Mouse (Mus musculus): ENCODE results near the gene Sarnp. TPM values are rescaled to one million over a fixed set of nuclear protein-coding genes. Genes with fewer than 3 reads are reported as not detected.

The Sarnp gene
- polyA plus RNA-seq, 1 experiment: 288 TPM

GRCm38 (mm10) chr10:128790398-128791124 lies 26.6 kb upstream of the Sarnp start, which contains the start of gene Mmp19:
Gene Mmp19, plus strand, starts transcription at chr10:128790910.
- no peaks in the 10 kb centered on the region for H3K36me3 ChIP-seq (ENCODE audit: control insufficient read depth, insufficient read depth, low read length, poor library complexity, severe bottlenecking)
- H3K4me1 ChIP-seq (ENCODE audit: control insufficient read depth, insufficient read depth, low read length): peaks cover 2% of the 10 kb centered on the region
- H3K9ac ChIP-seq (ENCODE audit: low read depth, poor library complexity, severe bottlenecking): no peak within 1 kb of the TSS
- H3K27me3 ChIP-seq (ENCODE audit: control insufficient read depth, insufficient read depth, low read length, poor library complexity, severe bottlenecking): no peaks in the 10 kb centered on the region
- no peak within 1 kb of the TSS for H3K27ac ChIP-seq (ENCODE audit: insufficient read depth, low read length)
- no peak for TF ChIP-seq CTCF (IDR thresholded peaks at IDR 0.05; ENCODE audit: low read depth, low read length)
- no peak for TF ChIP-seq POLR2A (IDR thresholded peaks at IDR 0.05; ENCODE audit: insufficient read depth, low read length)
- no peak for TF ChIP-seq EP300 (IDR thresholded peaks at IDR 0.05; ENCODE audit: insufficient read depth, low read depth, low read length)
- no peaks in the 10 kb centered on the region for H3K9me3 ChIP-seq (replicated peaks; ENCODE audit: control insufficient read depth, insufficient read depth, low read length, poor library complexity, severe bottlenecking)
- H3K4me3 ChIP-seq (ENCODE audit: low read depth, low read length): no peak within 1 kb of the TSS

GRCm38 (mm10) chr10:128792041-128792440 lies 25.1 kb upstream of the Sarnp start:
- Histone ChIP-seq H3K9me3 (replicated peaks; ENCODE audit: control insufficient read depth, insufficient read depth, low read length, poor library complexity, severe bottlenecking) (no peaks in the 10 kb centered on the region), H3K27me3 (ENCODE audit: control insufficient read depth, insufficient read depth, low read length, poor library complexity, severe bottlenecking) (no peaks in the 10 kb centered on the region), H3K9ac (ENCODE audit: low read depth, poor library complexity, severe bottlenecking) (no peak overlapping the region), H3K27ac (ENCODE audit: insufficient read depth, low read length) (no peak overlapping the region), H3K4me3 (ENCODE audit: low read depth, low read length) (no peak overlapping the region), H3K36me3 (ENCODE audit: control insufficient read depth, insufficient read depth, low read length, poor library complexity, severe bottlenecking) (no peaks in the 10 kb centered on the region), H3K4me1 (ENCODE audit: control insufficient read depth, insufficient read depth, low read length) (peaks cover 2% of the 10 kb centered on the region)
- TF ChIP-seq CTCF (IDR thresholded peaks at IDR 0.05; ENCODE audit: low read depth, low read length) (no peak), POLR2A (IDR thresholded peaks at IDR 0.05; ENCODE audit: insufficient read depth, low read length) (no peak), EP300 (IDR thresholded peaks at IDR 0.05; ENCODE audit: insufficient read depth, low read depth, low read length) (no peak)

- peaks cover 2% of the 10 kb centered on the region for H3K4me1 ChIP-seq (ENCODE audit: control insufficient read depth, insufficient read depth, low read length)
- no peaks in the 10 kb centered on the region for H3K36me3 ChIP-seq (ENCODE audit: control insufficient read depth, insufficient read depth, low read length, poor library complexity, severe bottlenecking)
- no peak overlapping the region for H3K4me3 ChIP-seq (ENCODE audit: low read depth, low read length)
- no peaks in the 10 kb centered on the region for H3K9me3 ChIP-seq (replicated peaks; ENCODE audit: control insufficient read depth, insufficient read depth, low read length, poor library complexity, severe bottlenecking)
- H3K9ac ChIP-seq (ENCODE audit: low read depth, poor library complexity, severe bottlenecking): no peak overlapping the region
- TF ChIP-seq POLR2A (IDR thresholded peaks at IDR 0.05; ENCODE audit: insufficient read depth, low read length) (no peak), CTCF (IDR thresholded peaks at IDR 0.05; ENCODE audit: low read depth, low read length) (no peak), EP300 (IDR thresholded peaks at IDR 0.05; ENCODE audit: insufficient read depth, low read depth, low read length) (no peak)
- H3K27me3 ChIP-seq (ENCODE audit: control insufficient read depth, insufficient read depth, low read length, poor library complexity, severe bottlenecking): no peaks in the 10 kb centered on the region
- H3K27ac ChIP-seq (ENCODE audit: insufficient read depth, low read length): no peak overlapping the region
Measured at GRCm38 (mm10) chr10:128793258-128793657, 23.9 kb upstream of the Sarnp start.

- H3K9me3 ChIP-seq (replicated peaks; ENCODE audit: control insufficient read depth, insufficient read depth, low read length, poor library complexity, severe bottlenecking): no peaks in the 10 kb centered on the region
- H3K4me3 ChIP-seq (ENCODE audit: low read depth, low read length): no peak overlapping the region; the same call in 1 of the 2 replicates
- H3K27ac ChIP-seq (ENCODE audit: insufficient read depth, low read length): no peak overlapping the region
- H3K27me3 ChIP-seq (ENCODE audit: control insufficient read depth, insufficient read depth, low read length, poor library complexity, severe bottlenecking): no peaks in the 10 kb centered on the region
- H3K9ac ChIP-seq (ENCODE audit: low read depth, poor library complexity, severe bottlenecking): no peak overlapping the region
- TF ChIP-seq POLR2A (IDR thresholded peaks at IDR 0.05; ENCODE audit: insufficient read depth, low read length) (no peak), CTCF (IDR thresholded peaks at IDR 0.05; ENCODE audit: low read depth, low read length) (no peak), EP300 (IDR thresholded peaks at IDR 0.05; ENCODE audit: insufficient read depth, low read depth, low read length) (no peak)
- H3K36me3 ChIP-seq (ENCODE audit: control insufficient read depth, insufficient read depth, low read length, poor library complexity, severe bottlenecking): no peaks in the 10 kb centered on the region
- peaks cover 2% of the 10 kb centered on the region for H3K4me1 ChIP-seq (ENCODE audit: control insufficient read depth, insufficient read depth, low read length)
Measured at GRCm38 (mm10) chr10:128794391-128794790, 22.7 kb upstream of the Sarnp start.

- no peaks in the 10 kb centered on the region for H3K27me3 ChIP-seq (ENCODE audit: control insufficient read depth, insufficient read depth, low read length, poor library complexity, severe bottlenecking)
- H3K36me3 ChIP-seq (ENCODE audit: control insufficient read depth, insufficient read depth, low read length, poor library complexity, severe bottlenecking): no peaks in the 10 kb centered on the region
- no peaks in the 10 kb centered on the region for H3K9me3 ChIP-seq (replicated peaks; ENCODE audit: control insufficient read depth, insufficient read depth, low read length, poor library complexity, severe bottlenecking)
- no peak overlapping the region for H3K9ac ChIP-seq (ENCODE audit: low read depth, poor library complexity, severe bottlenecking)
- TF ChIP-seq POLR2A (IDR thresholded peaks at IDR 0.05; ENCODE audit: insufficient read depth, low read length) (no peak), EP300 (IDR thresholded peaks at IDR 0.05; ENCODE audit: insufficient read depth, low read depth, low read length) (no peak), CTCF (IDR thresholded peaks at IDR 0.05; ENCODE audit: low read depth, low read length) (no peak)
- H3K4me1 ChIP-seq (ENCODE audit: control insufficient read depth, insufficient read depth, low read length): peaks cover 2% of the 10 kb centered on the region
- no peak overlapping the region for H3K4me3 ChIP-seq (ENCODE audit: low read depth, low read length)
- no peak overlapping the region for H3K27ac ChIP-seq (ENCODE audit: insufficient read depth, low read length)
Measured at GRCm38 (mm10) chr10:128795581-128795980, 21.6 kb upstream of the Sarnp start.

GRCm38 (mm10) chr10:128798676-128799075 lies 18.5 kb upstream of the Sarnp start:
- TF ChIP-seq POLR2A (IDR thresholded peaks at IDR 0.05; ENCODE audit: insufficient read depth, low read length) (no peak), CTCF (IDR thresholded peaks at IDR 0.05; ENCODE audit: low read depth, low read length) (no peak), EP300 (IDR thresholded peaks at IDR 0.05; ENCODE audit: insufficient read depth, low read depth, low read length) (no peak)
- no peaks in the 10 kb centered on the region for H3K9me3 ChIP-seq (replicated peaks; ENCODE audit: control insufficient read depth, insufficient read depth, low read length, poor library complexity, severe bottlenecking)
- H3K4me1 ChIP-seq (ENCODE audit: control insufficient read depth, insufficient read depth, low read length): peaks cover 2% of the 10 kb centered on the region
- H3K9ac ChIP-seq (ENCODE audit: low read depth, poor library complexity, severe bottlenecking): no peak overlapping the region
- no peaks in the 10 kb centered on the region for H3K36me3 ChIP-seq (ENCODE audit: control insufficient read depth, insufficient read depth, low read length, poor library complexity, severe bottlenecking)
- H3K27me3 ChIP-seq (ENCODE audit: control insufficient read depth, insufficient read depth, low read length, poor library complexity, severe bottlenecking): no peaks in the 10 kb centered on the region
- no peak overlapping the region for H3K27ac ChIP-seq (ENCODE audit: insufficient read depth, low read length)
- no peak overlapping the region for H3K4me3 ChIP-seq (ENCODE audit: low read depth, low read length)
